Mouse (Mus musculus) cerebellum, adult 2 months (tissue): Measurements from ENCODE around the gene Ccdc146.

Experiments
- CTCF ChIP-seq: fragments of 200-500 bp; IDR thresholded peaks from 2 replicates; pipeline ENCODE4 v1.5.1; 2011; ENCODE audit warnings: low read depth, mild to moderate bottlenecking, control low read depth, low read length, moderate library complexity, borderline replicate concordance; ENCODE audit not compliant: insufficient read depth
- POLR2A ChIP-seq: fragments of 200-500 bp; IDR thresholded peaks from 2 replicates; pipeline ENCODE4 v1.6.1; 2011; ENCODE audit warnings: low read length, control low read depth, borderline replicate concordance; ENCODE audit not compliant: insufficient read depth

DNA sequence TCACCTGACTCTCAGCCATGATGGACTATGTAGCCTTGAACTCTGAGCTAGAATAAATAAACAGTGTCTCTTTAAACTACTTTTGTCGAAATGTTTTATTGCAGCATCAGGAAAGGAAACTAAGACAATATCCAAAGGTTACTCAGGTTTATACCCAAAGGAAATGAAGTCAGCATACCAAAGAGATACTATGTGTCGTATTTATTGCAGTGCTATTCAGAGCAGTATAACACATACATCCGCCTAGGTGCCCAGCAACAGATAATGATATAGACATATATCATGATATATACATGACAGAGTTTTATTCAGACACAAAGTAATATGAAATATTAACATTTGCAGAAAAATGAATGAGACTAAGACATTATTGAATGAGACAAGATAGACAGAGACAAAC is 61.1 kb downstream of the Ccdc146 start:
- no peak for TF ChIP-seq POLR2A
- TF ChIP-seq CTCF = no peak
